Mouse (Mus musculus) adrenal gland, postnatal 36 days (tissue): ENCODE data around the gene Prune1. TPM values are rescaled to one million over a fixed set of nuclear protein-coding genes. Genes with fewer than 3 reads are reported as not detected.

ENCODE experiments used
- DNase-seq, 2 experiments: peaks; one replicate each; pipeline ENCODE4 v3.0.0; 2021; ENCODE audit warnings: mixed read lengths in 1 of 2
- total RNA-seq, 2 experiments: library from RNA; stranded (reverse); gene quantifications; 2 replicates each; pipeline ENCODE4 v1.2.3; 2021

The Prune1 gene
- total RNA-seq, 2 experiments from 2014 or later: 25.1 to 33.3 TPM

- DNase-seq: no peak
These were observed 24.4 kb upstream of the Prune1 start for GRCm38 (mm10) chr3:95306244-95306643.

- DNase-seq: no peak
These were observed 19.4 kb upstream of the Prune1 start for GRCm38 (mm10) chr3:95301204-95301796.

- no peak for DNase-seq
These were observed 16.1 kb upstream of the Prune1 start for GRCm38 (mm10) chr3:95298018-95298417.

GRCm38 (mm10) chr3:95296103-95296469 lies 14.2 kb upstream of the Prune1 start:
- peak in 1 of 2 experiments; percentile 62 for DNase-seq

GRCm38 (mm10) chr3:95295321-95296102 lies 13.6 kb upstream of the Prune1 start:
- DNase-seq: peak; percentile 61 to 66

- DNase-seq: no peak
These were observed 12.8 kb upstream of the Prune1 start for GRCm38 (mm10) chr3:95294718-95295117.

GRCm38 (mm10) chr3:95294316-95294715 lies 12.4 kb upstream of the Prune1 start:
- no peak for DNase-seq

GRCm38 (mm10) chr3:95293537-95293936 lies 11.7 kb upstream of the Prune1 start:
- DNase-seq: peak; percentile 55 to 67

- no peak for DNase-seq
These were observed 11.0 kb upstream of the Prune1 start for GRCm38 (mm10) chr3:95292899-95293298.

GRCm38 (mm10) chr3:95291041-95291440 lies 9.2 kb upstream of the Prune1 start:
- DNase-seq: no peak

- no peak for DNase-seq
These were observed 8.3 kb upstream of the Prune1 start for GRCm38 (mm10) chr3:95290156-95290555.

GRCm38 (mm10) chr3:95289419-95289818 lies 7.5 kb upstream of the Prune1 start:
- no peak for DNase-seq

GRCm38 (mm10) chr3:95287541-95287940 lies 5.7 kb upstream of the Prune1 start:
- no peak for DNase-seq

GRCm38 (mm10) chr3:95286510-95286909 lies 4.6 kb upstream of the Prune1 start:
- peak; percentile 48 to 51 for DNase-seq

GRCm38 (mm10) chr3:95286011-95286410 lies 4.1 kb upstream of the Prune1 start:
- no peak for DNase-seq

GRCm38 (mm10) chr3:95285390-95285789 lies 3.5 kb upstream of the Prune1 start:
- DNase-seq: no peak

- DNase-seq: peak; percentile 68 to 73
These were observed 2.8 kb upstream of the Prune1 start for GRCm38 (mm10) chr3:95284501-95285281.

- DNase-seq: peak in 1 of 2 experiments; percentile 43
These were observed 2.2 kb upstream of the Prune1 start for GRCm38 (mm10) chr3:95284062-95284461.

GRCm38 (mm10) chr3:95283589-95283941 lies 1.7 kb upstream of the Prune1 start:
- DNase-seq: no peak

GRCm38 (mm10) chr3:95282865-95283588 lies 1.2 kb upstream of the Prune1 start:
- peak; percentile 82 for DNase-seq

GRCm38 (mm10) chr3:95282381-95282864 lies 547 bp upstream of the Prune1 start:
- peak; percentile 57 to 64 for DNase-seq

GRCm38 (mm10) chr3:95280747-95281146 lies 1.1 kb downstream of the Prune1 start:
- DNase-seq: no peak
